Mouse (Mus musculus): Measurements from ENCODE around the gene Gabrg3. TPM values are rescaled to one million over a fixed set of nuclear protein-coding genes. Genes with fewer than 3 reads are reported as not detected.
A peak's percentile ranks its signal among the peaks of the same experiment; 100 is the strongest.

Gabrg3 gene
- polyA plus RNA-seq, 1 experiment from 2014 or later = 0.42 TPM

DNA sequence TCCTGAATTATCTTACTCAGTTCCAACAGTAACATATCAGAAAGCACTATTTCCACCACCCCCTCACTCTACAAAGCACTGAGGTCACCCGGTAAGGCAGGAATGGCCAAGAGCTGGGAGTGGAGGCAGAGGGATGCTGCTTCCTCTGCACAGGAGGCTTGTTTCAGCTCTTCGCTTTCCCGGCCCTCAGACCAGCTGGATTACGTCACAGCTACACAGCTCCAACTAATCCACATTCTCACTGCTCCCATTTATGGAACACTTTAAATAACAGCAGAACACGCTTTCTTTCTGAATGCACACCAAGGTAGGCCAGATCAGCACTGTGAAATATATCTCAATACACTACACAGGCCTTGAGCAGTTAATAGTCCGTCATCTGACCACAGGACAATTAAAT, 23.2 kb downstream of the Gabrg3 start:
- H3K27me3 ChIP-seq (ENCODE audit: insufficient read depth, low read length) = no peaks in the 10 kb centered on the region
- WGBS = 47% methylated on average over 6 of the region's 6 CpGs
- TF ChIP-seq CTCF (IDR thresholded peaks at IDR 0.05; ENCODE audit: low read depth) = no peak
- no peak for ATAC-seq (replicated peaks; ENCODE audit: low FRiP score, low read depth)
- H3K4me3 ChIP-seq (replicated peaks; ENCODE audit: low read depth, low read length) = no peak overlapping the region
- peak; percentile 14 for DNase-seq (ENCODE audit: low spot score)
- no peak overlapping the region for H3K27ac ChIP-seq
- H3K4me1 ChIP-seq (replicated peaks; ENCODE audit: insufficient read depth, low read length) = no peaks in the 10 kb centered on the region
- no peak overlapping the region for H3K4me2 ChIP-seq (ENCODE audit: low read length)
- no peaks in the 10 kb centered on the region for H3K9me3 ChIP-seq (replicated peaks; ENCODE audit: low read length)
- no peak overlapping the region for H3K9ac ChIP-seq (ENCODE audit: low read depth, low read length)
- no peaks in the 10 kb centered on the region for H3K36me3 ChIP-seq (ENCODE audit: insufficient read depth, low read length)

DNA sequence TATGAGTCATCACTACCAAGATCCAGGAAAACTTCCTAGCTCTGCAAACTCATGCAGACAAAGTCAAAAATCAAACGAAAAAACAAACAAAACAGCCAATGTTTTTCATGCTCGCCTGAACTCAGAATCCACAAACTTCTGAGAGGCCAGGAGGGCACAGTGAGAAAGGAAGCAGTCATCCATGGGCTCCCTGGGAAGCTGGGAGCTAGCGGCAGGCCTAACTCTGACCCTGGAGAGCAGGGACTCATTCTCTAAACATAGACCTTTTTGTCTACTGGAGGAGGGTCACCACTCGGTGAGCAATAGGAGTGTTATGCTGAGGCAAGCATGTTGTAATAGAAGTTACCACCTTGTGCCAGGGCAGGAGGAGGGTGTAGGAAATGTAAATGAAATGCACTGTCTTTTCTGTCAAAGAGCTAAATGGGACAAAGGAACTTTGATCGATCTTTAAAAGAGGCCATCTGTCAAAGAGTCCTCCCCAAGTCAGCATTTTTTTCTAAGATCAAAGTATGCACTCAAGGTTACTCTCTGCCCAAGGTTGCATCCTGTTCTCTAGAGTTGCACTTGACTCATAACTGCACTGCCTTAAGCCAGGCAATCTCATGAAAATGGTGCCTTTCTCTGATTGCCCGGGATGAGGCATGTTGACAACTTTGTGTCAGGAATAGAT, 29.0 kb downstream of the Gabrg3 start:
- ATAC-seq (replicated peaks; ENCODE audit: low FRiP score, low read depth) (no peak), DNase-seq (ENCODE audit: low spot score) (no peak)
- Histone ChIP-seq H3K27me3 (ENCODE audit: insufficient read depth, low read length) (no peaks in the 10 kb centered on the region), H3K9ac (ENCODE audit: low read depth, low read length) (no peak overlapping the region), H3K4me2 (ENCODE audit: low read length) (no peak overlapping the region), H3K36me3 (ENCODE audit: insufficient read depth, low read length) (no peaks in the 10 kb centered on the region), H3K9me3 (replicated peaks; ENCODE audit: low read length) (no peaks in the 10 kb centered on the region), H3K4me1 (replicated peaks; ENCODE audit: insufficient read depth, low read length) (no peaks in the 10 kb centered on the region), H3K27ac (no peak overlapping the region), H3K4me3 (replicated peaks; ENCODE audit: low read depth, low read length) (no peak overlapping the region)
- WGBS = 42% methylated on average over 6 of the region's 6 CpGs
- no peak for TF ChIP-seq CTCF (IDR thresholded peaks at IDR 0.05; ENCODE audit: low read depth)

DNA sequence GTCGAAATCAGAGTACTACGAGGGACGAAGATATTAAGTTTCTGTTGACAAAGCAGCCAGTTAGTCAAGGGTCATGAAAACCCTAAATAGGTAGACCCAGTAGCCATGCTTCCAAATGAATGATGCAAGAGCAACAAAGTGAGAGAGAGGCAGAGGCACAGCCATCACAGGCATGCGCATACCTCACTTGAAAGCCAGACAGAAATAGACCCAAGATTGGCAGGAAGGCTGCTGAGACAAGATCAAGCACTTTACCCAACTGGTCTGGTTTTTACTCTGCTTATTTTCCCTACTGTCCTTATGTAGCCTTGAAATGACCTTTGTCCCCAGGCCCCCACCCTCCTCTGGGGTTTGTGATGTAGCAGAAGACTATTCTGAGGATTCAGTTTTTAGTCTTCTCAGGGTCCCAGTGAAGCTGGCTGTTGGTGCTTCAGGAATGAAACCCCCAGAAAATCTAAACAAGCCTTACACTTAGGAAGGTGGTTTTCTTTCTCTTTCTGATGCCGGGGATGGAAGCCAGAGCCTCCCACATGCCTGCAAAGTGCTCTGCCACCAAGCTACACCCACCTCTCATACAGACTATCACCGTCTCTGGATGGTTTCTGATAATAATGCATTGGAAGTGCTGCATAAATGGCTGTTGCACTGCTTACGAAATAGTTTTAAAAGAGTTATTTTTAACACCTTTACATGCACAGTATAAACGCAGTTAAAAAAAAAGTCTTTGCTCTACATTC, 30.3 kb downstream of the Gabrg3 start:
- Histone ChIP-seq H3K27me3 (ENCODE audit: insufficient read depth, low read length) (no peaks in the 10 kb centered on the region), H3K9ac (ENCODE audit: low read depth, low read length) (no peak overlapping the region), H3K4me3 (replicated peaks; ENCODE audit: low read depth, low read length) (no peak overlapping the region), H3K27ac (no peak overlapping the region), H3K4me2 (ENCODE audit: low read length) (no peak overlapping the region), H3K4me1 (replicated peaks; ENCODE audit: insufficient read depth, low read length) (no peaks in the 10 kb centered on the region), H3K9me3 (replicated peaks; ENCODE audit: low read length) (no peaks in the 10 kb centered on the region), H3K36me3 (ENCODE audit: insufficient read depth, low read length) (no peaks in the 10 kb centered on the region)
- no peak for TF ChIP-seq CTCF (IDR thresholded peaks at IDR 0.05; ENCODE audit: low read depth)
- ATAC-seq (replicated peaks; ENCODE audit: low FRiP score, low read depth) (no peak), DNase-seq (ENCODE audit: low spot score) (no peak)
- 75% methylated on average over 8 of the region's 8 CpGs for WGBS

DNA sequence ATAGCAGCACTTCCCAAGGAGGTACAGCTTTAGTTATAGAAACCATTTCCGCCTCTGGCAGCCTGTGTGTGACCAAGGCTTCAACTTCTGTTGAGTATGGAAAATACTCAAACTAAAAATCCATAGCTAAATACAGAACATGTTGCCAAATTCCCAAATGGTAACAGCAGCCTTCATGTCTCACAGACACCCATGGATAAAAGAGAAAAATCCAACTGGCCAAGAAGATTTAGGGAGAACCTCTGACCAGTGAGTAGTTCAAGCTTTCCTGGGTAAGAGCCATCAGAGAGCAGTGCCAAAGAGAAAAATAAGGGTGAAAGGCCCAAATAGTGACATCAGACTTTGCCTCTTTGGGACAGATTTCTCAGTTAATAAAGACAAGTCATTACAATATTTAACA, 38.2 kb downstream of the Gabrg3 start:
- H3K9ac ChIP-seq (ENCODE audit: low read depth, low read length) = no peak overlapping the region
- DNase-seq (ENCODE audit: low spot score) (peak; percentile 15), ATAC-seq (replicated peaks; ENCODE audit: low FRiP score, low read depth) (no peak)
- no peak overlapping the region for H3K27ac ChIP-seq
- no peaks in the 10 kb centered on the region for H3K9me3 ChIP-seq (replicated peaks; ENCODE audit: low read length)
- no peaks in the 10 kb centered on the region for H3K36me3 ChIP-seq (ENCODE audit: insufficient read depth, low read length)
- no peaks in the 10 kb centered on the region for H3K27me3 ChIP-seq (ENCODE audit: insufficient read depth, low read length)
- 79% methylated on average over 1 of the region's 1 CpGs for WGBS
- no peak overlapping the region for H3K4me2 ChIP-seq (ENCODE audit: low read length)
- H3K4me1 ChIP-seq (replicated peaks; ENCODE audit: insufficient read depth, low read length) = no peaks in the 10 kb centered on the region
- H3K4me3 ChIP-seq (replicated peaks; ENCODE audit: low read depth, low read length) = no peak overlapping the region
- TF ChIP-seq CTCF (IDR thresholded peaks at IDR 0.05; ENCODE audit: low read depth) = no peak

DNA sequence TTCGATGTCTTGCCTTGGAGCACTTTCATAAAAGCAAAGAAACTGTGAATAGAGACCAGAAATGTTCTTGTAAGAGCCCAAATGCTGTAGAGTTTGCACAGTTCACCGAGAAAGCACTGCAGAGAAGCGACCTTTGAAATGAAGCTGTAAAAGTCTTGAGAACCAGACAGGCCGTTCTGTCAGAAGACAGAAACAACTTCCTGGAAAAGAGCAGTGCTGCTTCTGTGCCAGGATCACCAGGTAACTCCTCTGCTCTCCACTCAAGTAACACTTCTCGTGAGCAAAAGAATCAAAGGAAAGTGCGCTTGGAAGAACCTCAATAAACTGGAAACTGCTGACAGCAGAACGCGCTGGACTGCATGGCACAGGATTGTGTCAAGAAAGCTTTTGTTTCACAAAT, 45.1 kb downstream of the Gabrg3 start:
- ATAC-seq (replicated peaks; ENCODE audit: low FRiP score, low read depth) = no peak
- Histone ChIP-seq H3K36me3 (ENCODE audit: insufficient read depth, low read length) (no peaks in the 10 kb centered on the region), H3K4me1 (replicated peaks; ENCODE audit: insufficient read depth, low read length) (no peaks in the 10 kb centered on the region), H3K27me3 (ENCODE audit: insufficient read depth, low read length) (no peaks in the 10 kb centered on the region), H3K4me3 (replicated peaks; ENCODE audit: low read depth, low read length) (no peak overlapping the region), H3K9me3 (replicated peaks; ENCODE audit: low read length) (no peaks in the 10 kb centered on the region), H3K4me2 (ENCODE audit: low read length) (no peak overlapping the region), H3K27ac (no peak overlapping the region), H3K9ac (ENCODE audit: low read depth, low read length) (no peak overlapping the region)
- no peak for TF ChIP-seq CTCF (IDR thresholded peaks at IDR 0.05; ENCODE audit: low read depth)
- whole genome bisulfite sequencing = 59% methylated on average over 8 of the region's 8 CpGs
- DNase-seq (ENCODE audit: low spot score) = no peak

DNA sequence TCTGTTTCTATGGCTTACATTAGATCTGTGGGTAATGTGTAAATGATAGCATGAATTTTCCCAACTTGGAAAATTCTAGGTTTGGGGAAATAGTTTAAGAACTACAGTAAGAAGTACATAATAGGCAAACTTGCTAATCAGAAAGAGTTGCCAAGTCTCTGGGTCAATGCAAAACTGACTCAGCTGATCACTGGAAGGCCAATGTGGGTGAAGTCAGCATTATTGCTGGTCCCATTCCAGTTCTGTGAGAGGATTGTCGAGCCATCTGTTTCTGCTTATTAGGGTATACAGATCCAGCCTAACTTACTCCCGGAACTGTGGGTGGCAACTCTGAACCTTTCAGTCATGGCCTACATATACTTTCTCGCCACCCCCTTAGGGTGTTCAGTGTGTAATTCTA, 55.8 kb downstream of the Gabrg3 start:
- no peaks in the 10 kb centered on the region for H3K27me3 ChIP-seq (ENCODE audit: insufficient read depth, low read length)
- no peak overlapping the region for H3K4me2 ChIP-seq (ENCODE audit: low read length)
- no peak overlapping the region for H3K9ac ChIP-seq (ENCODE audit: low read depth, low read length)
- DNase-seq (ENCODE audit: low spot score) = no peak
- WGBS = 86% methylated on average over 3 of the region's 3 CpGs
- no peak for TF ChIP-seq CTCF (IDR thresholded peaks at IDR 0.05; ENCODE audit: low read depth)
- H3K4me1 ChIP-seq (replicated peaks; ENCODE audit: insufficient read depth, low read length) = no peaks in the 10 kb centered on the region
- no peaks in the 10 kb centered on the region for H3K36me3 ChIP-seq (ENCODE audit: insufficient read depth, low read length)
- no peak for ATAC-seq (replicated peaks; ENCODE audit: low FRiP score, low read depth)
- H3K9me3 ChIP-seq (replicated peaks; ENCODE audit: low read length) = no peaks in the 10 kb centered on the region
- H3K4me3 ChIP-seq (replicated peaks; ENCODE audit: low read depth, low read length) = no peak overlapping the region
- H3K27ac ChIP-seq = no peak overlapping the region

Data from kidney, postnatal 0 days (tissue).